Mouse (Mus musculus) cerebellum, postnatal 14 days (tissue): ENCODE data around the gene Cep135.
A peak's percentile ranks its signal among the peaks of the same experiment; 100 is the strongest.

ENCODE experiments used
- DNase-seq, 2 experiments: peaks; one replicate each; pipeline ENCODE4 v3.0.0; 2021; ENCODE audit warnings: mixed read lengths in 2 of 2

Gene Cep135

DNA sequence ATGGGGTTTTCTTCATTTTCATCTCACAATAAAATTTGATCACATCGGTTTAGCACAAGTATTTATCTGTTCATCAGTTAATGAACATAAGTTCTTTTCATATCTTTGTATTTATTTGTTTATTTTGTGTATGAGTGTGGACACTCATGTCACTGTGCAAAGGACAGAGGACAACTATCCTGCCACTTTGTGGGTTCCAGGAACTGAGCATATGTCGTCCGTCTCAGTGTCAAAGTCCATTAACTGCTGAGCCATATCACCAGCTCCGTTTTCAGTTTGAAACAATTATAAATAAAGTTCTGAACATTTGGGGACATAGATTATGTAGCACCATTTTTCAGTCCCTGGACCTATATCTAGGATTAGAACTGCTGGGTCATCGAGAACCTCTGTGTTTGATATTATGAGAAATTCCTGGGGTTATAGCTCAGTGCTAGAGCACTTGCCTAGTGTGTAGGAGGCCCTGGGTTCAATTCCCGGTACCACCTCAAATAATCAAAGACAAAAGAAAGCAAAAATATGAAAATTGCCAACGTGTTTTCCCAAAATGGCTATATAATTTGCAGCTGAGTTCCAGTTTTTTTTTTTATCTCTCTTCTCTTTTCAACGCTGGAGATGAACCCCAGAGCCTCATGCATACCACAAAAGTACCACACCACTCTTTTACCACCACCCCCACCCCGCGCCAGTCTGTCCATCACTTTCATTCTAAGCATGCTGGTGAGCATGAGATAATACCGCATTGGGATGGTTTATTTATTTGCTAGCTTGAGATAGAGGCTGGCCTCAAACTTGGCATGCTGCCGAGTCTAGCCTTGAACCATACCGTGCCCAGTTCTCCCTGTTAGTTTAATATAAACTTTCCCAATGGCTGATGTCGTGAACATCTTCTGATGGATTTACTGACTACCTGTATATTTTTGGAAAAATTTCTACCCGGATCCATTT is 96.4 kb downstream of the Cep135 start:
- no peak for DNase-seq

DNA sequence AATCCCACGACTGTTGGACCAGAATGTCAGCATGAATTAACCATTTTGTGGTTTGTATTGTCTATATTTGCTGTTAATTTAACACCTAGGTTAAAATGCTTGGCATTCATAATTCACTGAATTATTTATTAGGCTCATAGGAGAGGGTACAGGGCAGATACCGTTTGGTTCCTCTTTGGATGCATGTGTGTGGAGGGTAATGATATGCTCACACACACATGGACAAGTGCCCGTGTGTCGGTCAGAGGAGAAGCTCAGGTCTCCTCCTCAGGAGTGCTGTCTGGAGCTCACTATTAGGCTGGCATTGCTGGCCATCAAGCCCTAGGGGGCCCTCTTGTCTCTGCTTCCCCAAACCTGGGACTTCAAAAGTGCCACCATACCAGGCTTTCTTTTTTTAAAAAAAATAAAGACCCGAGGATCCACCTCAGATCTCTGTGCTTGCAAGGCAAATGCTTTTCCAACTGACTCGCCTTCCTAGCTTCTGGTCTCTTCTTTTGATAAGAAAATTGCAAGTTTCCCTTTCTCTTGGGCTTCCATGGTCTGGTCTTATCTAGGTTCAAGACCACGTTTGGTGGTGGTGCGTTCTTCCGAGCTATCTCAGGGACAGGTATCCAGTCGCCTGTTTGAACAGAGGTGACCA is 99.6 kb downstream of the Cep135 start:
- no peak for DNase-seq

DNA sequence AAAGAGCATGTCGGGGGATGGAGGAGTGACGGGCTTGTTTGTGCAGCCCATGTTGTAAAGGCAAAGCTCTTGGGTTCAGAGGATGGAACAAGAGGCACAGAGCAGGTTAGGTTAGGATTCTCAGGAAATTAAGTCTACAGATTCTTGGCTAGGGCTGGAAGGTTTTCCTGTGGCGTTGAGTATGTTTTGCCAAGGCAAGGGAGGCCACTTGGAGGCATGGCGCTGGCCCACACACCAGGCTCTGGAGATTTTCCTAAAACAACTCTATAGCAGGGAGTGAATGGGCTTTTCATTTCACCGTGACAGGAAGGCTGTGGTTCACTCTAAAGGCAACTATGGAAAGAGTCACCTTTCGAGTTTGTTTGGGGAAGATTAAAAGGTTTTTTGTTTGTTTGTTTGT is 100.1 kb downstream of the Cep135 start:
- DNase-seq, result peak; percentile 35 to 60

DNA sequence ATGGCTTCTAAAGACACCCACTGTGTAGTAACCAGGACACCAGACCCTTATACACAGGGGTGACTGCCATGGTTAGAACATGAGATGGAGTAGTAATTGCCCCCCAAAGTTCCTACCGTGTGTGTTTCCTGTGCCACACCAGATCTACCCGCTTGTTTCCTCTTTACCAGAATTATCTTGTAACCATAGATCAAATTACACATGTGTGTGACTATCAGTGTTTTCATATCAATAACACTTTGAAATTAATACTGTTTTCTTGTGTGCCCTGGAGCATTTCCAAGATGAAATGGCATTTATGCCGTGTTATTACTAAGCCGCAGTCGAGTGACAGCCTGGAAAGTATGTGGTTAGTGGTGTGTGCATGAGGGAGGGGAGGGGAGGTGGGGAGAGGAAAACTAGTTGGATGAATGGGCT is 101.7 kb downstream of the Cep135 start:
- DNase-seq, result no peak

DNA sequence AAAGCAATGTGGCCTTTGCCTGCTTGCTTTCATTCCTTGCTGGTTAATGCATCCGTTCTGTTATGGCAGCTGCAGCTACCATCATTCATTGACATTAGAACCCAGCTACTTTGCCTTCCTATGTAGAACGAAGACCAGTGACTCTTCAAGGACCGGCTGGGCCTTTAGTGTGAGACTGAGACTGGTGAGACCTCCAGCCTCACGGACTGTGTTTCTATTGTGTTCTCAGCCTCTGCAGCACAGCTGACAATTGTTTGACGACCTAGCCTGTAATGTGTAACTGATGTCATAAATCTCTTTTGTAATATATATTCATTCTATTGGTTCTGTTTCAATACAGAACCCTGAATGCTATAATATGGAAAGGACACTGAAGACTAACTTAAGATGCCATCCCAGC is 102.8 kb downstream of the Cep135 start:
- DNase-seq, result no peak

DNA sequence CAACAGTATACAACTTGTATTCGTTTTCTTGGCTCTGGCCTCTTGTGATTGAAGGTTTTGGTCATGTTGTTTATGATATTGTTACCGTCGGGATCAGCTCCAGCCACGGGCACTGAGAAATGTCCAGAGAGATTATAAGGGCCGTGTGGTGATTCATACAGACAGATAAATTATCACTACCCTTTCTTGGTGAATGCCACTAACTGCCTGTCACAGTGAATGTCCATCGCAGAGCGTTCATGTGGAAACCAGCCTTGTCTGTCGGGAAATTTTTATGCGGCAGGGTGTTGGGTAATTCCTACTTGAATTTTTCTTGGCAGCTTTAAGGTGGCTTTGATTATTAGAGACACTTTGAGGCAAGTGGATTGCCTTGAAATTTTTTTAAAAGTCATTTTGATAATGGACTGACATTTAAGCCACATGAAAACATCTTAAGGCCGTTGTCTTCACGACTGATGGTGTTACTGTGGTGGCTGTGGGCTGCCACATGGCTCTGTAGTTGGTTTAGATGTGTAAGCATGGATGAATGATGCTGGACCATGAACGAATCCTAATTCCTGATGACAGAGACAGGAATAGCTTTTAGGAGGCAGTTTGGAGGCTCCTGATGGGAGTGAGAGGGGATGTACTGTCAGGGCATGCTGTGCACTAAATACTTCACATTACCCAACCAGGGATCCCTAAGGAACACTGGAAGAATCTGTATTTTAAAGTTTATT is 103.4 kb downstream of the Cep135 start:
- peak; percentile 50 to 57 for DNase-seq
